Mouse (Mus musculus) erythroblast, embryonic 14.5 days (primary cell): ENCODE measurements around the gene Disp3.

Experiments used
- GATA1 ChIP-seq: IDR thresholded peaks from 2 replicates; pipeline ENCODE4 v1.6.1; 2012; ENCODE audit warnings: low read length, inconsistent platforms, mixed read lengths
- TAL1 ChIP-seq: IDR thresholded peaks from 3 replicates; pipeline ENCODE4 v1.6.1; 2012; ENCODE audit warnings: low read length, inconsistent platforms, mixed read lengths

DNA sequence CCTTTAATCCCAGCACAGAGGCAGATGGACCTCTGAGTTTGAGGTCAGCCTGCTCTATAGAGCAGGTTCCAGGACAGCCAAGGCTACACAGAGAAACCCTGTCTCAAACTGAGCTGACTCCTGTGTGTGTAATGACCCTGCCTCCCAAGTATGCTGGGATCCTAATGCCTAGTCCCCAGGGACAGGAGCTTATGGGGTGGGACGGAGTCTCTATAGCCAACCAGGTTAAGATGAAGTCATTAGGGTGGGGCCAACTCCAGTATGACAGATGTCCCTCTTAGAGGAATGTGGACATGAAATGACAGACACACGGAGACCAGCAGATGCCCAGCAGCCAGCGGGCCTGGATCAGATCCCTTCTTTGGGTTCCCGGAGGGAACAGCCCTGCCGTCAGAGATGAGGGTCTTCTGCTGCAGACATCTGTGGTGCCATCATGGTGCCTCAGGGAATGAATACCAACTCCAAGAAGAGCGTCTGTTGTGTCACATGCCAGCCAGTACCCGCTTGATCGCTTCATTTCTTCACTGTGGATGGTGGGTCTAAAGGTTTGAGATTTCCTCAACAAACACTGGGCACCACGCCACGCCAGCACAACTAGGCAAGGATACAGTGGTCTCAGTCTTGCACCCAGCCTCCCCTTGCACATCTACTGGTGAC lies 48.2 kb downstream of the Disp3 start:
- TF ChIP-seq GATA1 = no peak
- TF ChIP-seq TAL1 = no peak
